Mouse (Mus musculus) intestine, postnatal 0 days (tissue): ENCODE measurements at regions not wholly inside any gene's neighbourhood (a gene's known extent, or its start where the extent isn't known, plus 50 kb on each side); places are given as distances from the start of the nearest gene placed in this dataset.

Experiments used
- ATAC-seq: fragments of 200-750 bp; cut with Nextera tagmentation; 2 replicates; pipeline ENCODE4 v1.8.0; 2017; ENCODE audit warnings: mild to moderate bottlenecking, moderate TSS enrichment, moderate library complexity
- H3K27ac ChIP-seq: fragments of 300-500 bp; sonication (generic); 2 replicates; pipeline ENCODE4 v1.5.1; 2014; ENCODE audit warnings: mild to moderate bottlenecking, low read depth, low read length, moderate library complexity
- H3K27me3 ChIP-seq: fragments of 300-500 bp; sonication (generic); replicated peaks from 2 replicates; pipeline ENCODE4 v1.6.1; 2014; ENCODE audit warnings: low read length, mixed read lengths; ENCODE audit not compliant: control insufficient read depth, insufficient read depth
- H3K36me3 ChIP-seq: fragments of 300-500 bp; sonication (generic); 2 replicates; pipeline ENCODE4 v1.6.1; 2014; ENCODE audit warnings: mild to moderate bottlenecking, moderate library complexity; ENCODE audit not compliant: control insufficient read depth, insufficient read depth
- H3K4me1 ChIP-seq: fragments of 300-500 bp; sonication (generic); replicated peaks from 2 replicates; pipeline ENCODE4 v1.6.1; 2014; ENCODE audit warnings: antibody characterized with exemption, low read length, mixed read lengths; ENCODE audit not compliant: control insufficient read depth, insufficient read depth
- H3K4me2 ChIP-seq: fragments of 300-500 bp; sonication (generic); replicated peaks from 2 replicates; pipeline ENCODE4 v1.6.1; 2014; ENCODE audit warnings: low read depth, mild to moderate bottlenecking, moderate library complexity
- H3K4me3 ChIP-seq: fragments of 300-500 bp; sonication (generic); 2 replicates; pipeline ENCODE4 v1.5.1; 2014; ENCODE audit warnings: low read depth, low read length
- H3K9ac ChIP-seq: fragments of 300-500 bp; sonication (generic); 2 replicates; pipeline ENCODE4 v1.6.1; 2014; ENCODE audit warnings: mild to moderate bottlenecking, low read depth, low read length
- H3K9me3 ChIP-seq: fragments of 300-500 bp; sonication (generic); 2 replicates; pipeline ENCODE4 v1.6.1; 2016; ENCODE audit warnings: mixed run types; ENCODE audit not compliant: control insufficient read depth
- CTCF ChIP-seq: sonication (generic); IDR thresholded peaks from 2 replicates; pipeline ENCODE4 v1.5.1; 2016; ENCODE audit warnings: low read depth, mild to moderate bottlenecking, control low read depth, antibody characterized with exemption, moderate library complexity
- WGBS: fragments of 180-500 bp; shearing (Covaris S2); extraction: QIAGEN DNeasy Blood & Tissue Kit; methylation state at CpG from one replicate; pipeline ENCODE4 v1.1.7; 2014; 5-methylcytosine and 5-hydroxymethylcytosine counted together

- no peak for ATAC-seq
- TF ChIP-seq CTCF: no peak
Measured at GRCm38 (mm10) chr4:89057573-89057972, 79.3 kb upstream of the Mtap start.

DNA sequence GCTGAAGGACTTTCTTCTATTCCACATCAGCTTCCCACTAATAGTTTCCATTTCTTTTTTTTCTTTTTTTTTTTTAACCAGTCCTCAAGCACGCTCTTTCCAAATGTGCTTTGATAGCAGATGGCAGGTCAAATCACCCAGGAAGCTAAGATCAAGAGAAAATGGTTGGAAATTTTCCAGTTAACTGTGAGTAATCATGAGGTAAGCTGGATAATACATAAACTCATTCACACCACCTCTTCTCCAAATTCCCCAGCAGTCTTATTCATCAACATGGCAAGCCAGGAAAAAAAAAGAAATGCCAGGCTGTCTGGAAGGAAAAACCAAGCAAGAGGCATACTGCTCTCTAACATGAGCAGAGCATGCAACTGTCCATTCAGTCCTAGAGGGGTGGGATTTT, 79.8 kb upstream of the Mtap start:
- Histone ChIP-seq H3K27me3 (no peaks in the 10 kb centered on the region), H3K4me1 (no peaks in the 10 kb centered on the region), H3K4me3 (no peak overlapping the region), H3K4me2 (no peak overlapping the region), H3K9me3 (no peaks in the 10 kb centered on the region), H3K9ac (no peak overlapping the region), H3K36me3 (no peaks in the 10 kb centered on the region), H3K27ac (no peak overlapping the region)
- TF ChIP-seq CTCF: no peak
- ATAC-seq: no peak
- 82% methylated on average over 1 of the region's 1 CpGs for WGBS

More at GRCm38 (mm10) chr4:89057573-89057972, 79.3 kb upstream of the Mtap start:
- Histone ChIP-seq H3K27ac (no peak overlapping the region), H3K4me3 (no peak overlapping the region), H3K36me3 (no peaks in the 10 kb centered on the region), H3K9ac (no peak overlapping the region), H3K4me2 (no peak overlapping the region), H3K4me1 (no peaks in the 10 kb centered on the region), H3K9me3 (no peaks in the 10 kb centered on the region), H3K27me3 (no peaks in the 10 kb centered on the region)

DNA sequence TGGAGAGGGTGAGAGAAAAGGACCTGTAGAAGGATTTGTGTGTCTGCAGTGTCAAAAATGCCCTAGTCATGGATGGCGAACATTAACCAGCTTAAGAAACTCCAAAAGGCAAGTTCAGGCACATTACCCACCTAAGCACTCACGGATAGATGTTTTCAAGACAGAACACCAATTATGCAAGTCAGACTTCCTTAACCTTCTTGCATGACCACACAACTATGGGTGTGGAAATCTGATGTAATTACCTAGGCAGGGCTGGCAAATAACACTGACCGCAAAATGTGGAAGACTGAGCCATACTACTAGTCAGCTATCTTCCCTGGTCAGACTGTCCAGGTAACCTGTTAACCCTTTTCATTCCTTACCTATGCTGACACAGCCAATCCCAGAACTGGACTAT, 81.0 kb upstream of the Mtap start:
- H3K9ac ChIP-seq: no peak overlapping the region
- no peak overlapping the region for H3K4me2 ChIP-seq
- H3K27me3 ChIP-seq: no peaks in the 10 kb centered on the region
- H3K4me3 ChIP-seq: no peak overlapping the region
- H3K27ac ChIP-seq: no peak overlapping the region
- 73% methylated on average over 3 of the region's 3 CpGs for WGBS
- ATAC-seq: no peak
- no peaks in the 10 kb centered on the region for H3K36me3 ChIP-seq
- no peaks in the 10 kb centered on the region for H3K9me3 ChIP-seq
- no peaks in the 10 kb centered on the region for H3K4me1 ChIP-seq
- no peak for TF ChIP-seq CTCF

DNA sequence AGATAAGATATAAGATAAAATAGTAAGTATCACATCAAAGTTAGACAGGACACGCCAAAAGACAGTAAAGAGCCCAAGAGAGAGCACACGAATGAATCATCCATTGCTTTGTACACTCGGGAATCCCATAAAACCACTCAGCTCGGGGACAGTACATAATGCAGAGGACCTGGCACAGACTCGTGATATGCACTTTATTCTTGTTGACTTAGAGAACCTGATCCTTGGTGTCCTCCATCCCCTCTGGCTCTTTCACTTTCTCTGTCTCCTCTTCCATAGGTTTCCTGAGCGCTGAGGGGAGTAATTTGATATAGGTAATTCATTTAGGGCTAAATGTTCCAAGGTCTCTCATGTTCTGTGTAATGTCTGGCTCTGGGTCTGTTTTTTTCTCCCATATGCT, 83.3 kb upstream of the Mtap start:
- Histone ChIP-seq H3K9me3 (no peaks in the 10 kb centered on the region), H3K27me3 (no peaks in the 10 kb centered on the region), H3K4me3 (no peak overlapping the region), H3K27ac (no peak overlapping the region), H3K9ac (no peak overlapping the region), H3K4me1 (no peaks in the 10 kb centered on the region), H3K36me3 (no peaks in the 10 kb centered on the region), H3K4me2 (no peak overlapping the region)
- no peak for TF ChIP-seq CTCF
- no peak for ATAC-seq
- 40% methylated on average over 6 of the region's 6 CpGs for WGBS

DNA sequence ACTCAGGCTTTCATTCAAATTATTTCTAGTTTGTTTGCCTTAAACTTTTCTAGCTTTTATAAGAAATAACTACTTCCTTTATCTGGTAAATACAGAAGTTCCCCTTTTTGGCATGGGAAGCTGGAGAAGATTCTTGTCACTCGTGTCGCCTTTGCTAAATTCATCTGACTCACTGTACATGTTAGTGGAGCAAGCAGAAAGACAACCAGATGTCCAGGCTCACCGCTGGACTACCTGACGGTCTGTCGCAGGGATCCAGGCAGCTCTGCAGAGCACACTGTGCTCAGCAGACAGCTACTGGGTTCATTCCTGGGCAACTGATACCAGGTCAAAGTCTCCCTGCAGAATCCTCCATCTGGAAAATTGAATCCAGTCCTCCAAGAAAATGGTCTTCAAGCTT, 85.0 kb upstream of the Mtap start:
- Histone ChIP-seq H3K27ac (no peak overlapping the region), H3K4me3 (no peak overlapping the region), H3K27me3 (no peaks in the 10 kb centered on the region), H3K4me1 (no peaks in the 10 kb centered on the region), H3K36me3 (no peaks in the 10 kb centered on the region), H3K9me3 (no peaks in the 10 kb centered on the region), H3K9ac (no peak overlapping the region), H3K4me2 (no peak overlapping the region)
- TF ChIP-seq CTCF: no peak
- ATAC-seq: no peak
- WGBS: 77% methylated on average over 5 of the region's 5 CpGs

DNA sequence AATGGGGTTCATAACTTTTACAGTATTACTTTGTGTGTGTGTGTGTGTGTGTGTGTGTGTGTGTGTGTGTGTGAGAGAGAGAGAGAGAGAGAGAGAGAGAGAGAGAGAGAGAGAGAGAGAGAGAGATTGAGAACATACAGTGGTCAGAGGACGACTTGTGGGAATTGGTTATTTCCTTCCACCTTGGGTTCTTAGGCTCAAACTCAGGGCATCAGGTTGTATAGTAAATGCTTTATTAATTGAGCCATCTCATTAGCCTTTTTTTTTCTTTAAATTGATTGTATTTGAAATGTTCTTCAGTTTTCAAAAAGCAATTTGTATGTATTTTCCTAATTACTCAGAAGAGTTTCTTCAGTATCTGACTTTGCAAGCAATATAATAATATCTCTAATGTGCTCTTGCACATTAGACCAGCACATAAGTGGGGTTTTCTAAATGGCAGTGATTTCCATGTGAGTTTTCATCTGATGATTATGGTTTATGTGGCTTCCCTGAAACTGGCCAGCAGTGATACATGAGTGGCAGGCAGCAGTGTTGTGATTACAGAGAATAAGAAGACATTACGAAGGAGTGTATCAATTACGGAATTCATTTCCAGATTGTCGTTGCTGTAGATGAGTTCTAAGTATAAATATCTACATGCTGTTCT, 86.2 kb upstream of the Mtap start:
- Histone ChIP-seq H3K27me3 (no peaks in the 10 kb centered on the region), H3K4me2 (no peak overlapping the region)
- 80% methylated on average over 4 of the region's 4 CpGs for WGBS

More for the DNA sequence above, 86.2 kb upstream of the Mtap start:
- Histone ChIP-seq H3K36me3 (no peaks in the 10 kb centered on the region), H3K9me3 (no peaks in the 10 kb centered on the region), H3K4me3 (no peak overlapping the region), H3K9ac (no peak overlapping the region), H3K27ac (no peak overlapping the region), H3K4me1 (no peaks in the 10 kb centered on the region)
- TF ChIP-seq CTCF: no peak
- ATAC-seq: no peak
